In genomic region chr10:122183025-122183424, GRCm38 (mm10) we compare ENCODE assay signal across 9 mouse cellular contexts.
A peak's percentile ranks its signal among the peaks of the same experiment; 100 is the strongest.
DNase-seq lines count a peak whose midpoint lies in the region; ATAC-seq and TF ChIP-seq lines count a peak whose summit lies in the region.
"Had no signal": no experiment of that assay in that cellular context is flagged by ENCODE, and none has a peak within 500 bp of the region (broad histone marks: within the 10 kb centered on the region; RNA-seq: fewer than 3 reads in every experiment).

No protein-coding gene starts in this region.

- H3K36me3 ChIP-seq in embryonic facial prominence, embryonic 11.5 days (replicated peaks; ENCODE audit: control insufficient read depth, insufficient read depth, low read depth, low read length): no peaks in the 10 kb centered on the region
- H3K36me3 ChIP-seq in embryonic facial prominence, embryonic 10.5 days (replicated peaks): no peaks in the 10 kb centered on the region
- H3K36me3 ChIP-seq in midbrain, postnatal 0 days (ENCODE audit: insufficient read depth, low read length): no peaks in the 10 kb centered on the region
- no peaks in the 10 kb centered on the region for H3K36me3 ChIP-seq in midbrain, embryonic 15.5 days (replicated peaks)
- H3K36me3 ChIP-seq: neural tube, embryonic 12.5 days had no signal

- no peak for ATAC-seq in embryonic facial prominence, embryonic 11.5 days (replicated peaks; ENCODE audit: insufficient number of reproducible peaks, low FRiP score, low TSS enrichment, low read depth)
- ATAC-seq in midbrain, postnatal 0 days (ENCODE audit: low FRiP score): no peak
- ATAC-seq in midbrain, embryonic 15.5 days (replicated peaks): no peak
- no peak for ATAC-seq in erythroblast, adult 5-6 weeks (replicated peaks; ENCODE audit: low FRiP score, poor library complexity, severe bottlenecking)

- WGBS in embryonic facial prominence, embryonic 11.5 days: 31% methylated on average over 4 of the region's 4 CpGs
- WGBS in embryonic facial prominence, embryonic 10.5 days: 39% methylated on average over 4 of the region's 4 CpGs
- 35% methylated on average over 4 of the region's 4 CpGs for WGBS in midbrain, postnatal 0 days
- 28% methylated on average over 4 of the region's 4 CpGs for WGBS in midbrain, embryonic 15.5 days

- H3K27me3 ChIP-seq in embryonic facial prominence, embryonic 11.5 days (ENCODE audit: control insufficient read depth, insufficient read depth, low read length): no peaks in the 10 kb centered on the region
- H3K27me3 ChIP-seq in embryonic facial prominence, embryonic 10.5 days (replicated peaks; ENCODE audit: low read depth, poor library complexity, severe bottlenecking): no peaks in the 10 kb centered on the region
- no peaks in the 10 kb centered on the region for H3K27me3 ChIP-seq in midbrain, postnatal 0 days (ENCODE audit: insufficient read depth, low read length)
- H3K27me3 ChIP-seq in midbrain, embryonic 15.5 days (replicated peaks): no peaks in the 10 kb centered on the region
- H3K27me3 ChIP-seq: neural tube, embryonic 12.5 days had no signal

- H3K4me1 ChIP-seq in embryonic facial prominence, embryonic 11.5 days (ENCODE audit: control insufficient read depth, insufficient read depth, low read length): no peaks in the 10 kb centered on the region
- H3K4me1 ChIP-seq in embryonic facial prominence, embryonic 10.5 days: no peaks in the 10 kb centered on the region
- no peaks in the 10 kb centered on the region for H3K4me1 ChIP-seq in midbrain, postnatal 0 days (ENCODE audit: insufficient read depth, low read length)
- no peaks in the 10 kb centered on the region for H3K4me1 ChIP-seq in midbrain, embryonic 15.5 days
- H3K4me1 ChIP-seq: neural tube, embryonic 12.5 days had no signal

- no peak overlapping the region for H3K4me3 ChIP-seq in embryonic facial prominence, embryonic 11.5 days (ENCODE audit: low read depth, low read length)
- H3K4me3 ChIP-seq in embryonic facial prominence, embryonic 10.5 days: no peak overlapping the region
- no peak overlapping the region for H3K4me3 ChIP-seq in midbrain, postnatal 0 days (ENCODE audit: low read depth, low read length)
- H3K4me3 ChIP-seq in midbrain, embryonic 15.5 days: no peak overlapping the region
- H3K4me3 ChIP-seq: neural tube, embryonic 12.5 days had no signal

- H3K4me2 ChIP-seq in embryonic facial prominence, embryonic 11.5 days (ENCODE audit: low read depth, low read length): no peak overlapping the region
- no peak overlapping the region for H3K4me2 ChIP-seq in midbrain, postnatal 0 days (ENCODE audit: low read depth, low read length, poor library complexity, severe bottlenecking)
- no peak overlapping the region for H3K4me2 ChIP-seq in midbrain, embryonic 15.5 days
- H3K4me2 ChIP-seq: neural tube, embryonic 12.5 days had no signal

- H3K9me3 ChIP-seq in embryonic facial prominence, embryonic 11.5 days (replicated peaks; ENCODE audit: control insufficient read depth, low read length): no peaks in the 10 kb centered on the region
- no peaks in the 10 kb centered on the region for H3K9me3 ChIP-seq in embryonic facial prominence, embryonic 10.5 days
- no peaks in the 10 kb centered on the region for H3K9me3 ChIP-seq in midbrain, postnatal 0 days (ENCODE audit: low read length)
- no peaks in the 10 kb centered on the region for H3K9me3 ChIP-seq in midbrain, embryonic 15.5 days
- H3K9me3 ChIP-seq: neural tube, embryonic 12.5 days had no signal

- DNase-seq in embryonic facial prominence, embryonic 11.5 days (ENCODE audit: low spot score): peak; percentile 34
- no peak for DNase-seq in embryonic facial prominence, embryonic 10.5 days (ENCODE audit: low spot score)
- DNase-seq in midbrain, postnatal 0 days (ENCODE audit: low spot score): peak; percentile 68
- peak; percentile 22 for DNase-seq in embryo, embryonic 10.5 days (ENCODE audit: low spot score)
- DNase-seq in layer of hippocampus, adult 9-10 months (ENCODE audit: low spot score): peak; percentile 35
- DNase-seq in spleen, adult 18-20 months: no peak

- H3K9ac ChIP-seq in embryonic facial prominence, embryonic 11.5 days (replicated peaks; ENCODE audit: low read length): no peak overlapping the region
- H3K9ac ChIP-seq in midbrain, postnatal 0 days (replicated peaks; ENCODE audit: low read length, poor library complexity, severe bottlenecking): no peak overlapping the region
- no peak overlapping the region for H3K9ac ChIP-seq in midbrain, embryonic 15.5 days
- H3K9ac ChIP-seq: neural tube, embryonic 12.5 days had no signal

- H3K27ac ChIP-seq in embryonic facial prominence, embryonic 11.5 days (replicated peaks; ENCODE audit: low read depth, low read length): no peak overlapping the region
- no peak overlapping the region for H3K27ac ChIP-seq in embryonic facial prominence, embryonic 10.5 days (replicated peaks)
- no peak overlapping the region for H3K27ac ChIP-seq in midbrain, postnatal 0 days (ENCODE audit: low read depth, low read length)
- no peak overlapping the region for H3K27ac ChIP-seq in midbrain, embryonic 15.5 days
- H3K27ac ChIP-seq: neural tube, embryonic 12.5 days had no signal

- peak; percentile 75 for TF ChIP-seq CTCF in midbrain, postnatal 0 days (IDR thresholded peaks at IDR 0.05)

Comparison
In these comparisons a context has a peak if more than half of its experiments do, and no peak if none do; other contexts are left out.
1. DNase-seq: peak in embryonic facial prominence, embryonic 11.5 days (single experiment), midbrain, postnatal 0 days (single experiment), embryo, embryonic 10.5 days (single experiment) and layer of hippocampus, adult 9-10 months (single experiment); none in embryonic facial prominence, embryonic 10.5 days (single experiment) and spleen, adult 18-20 months (0 of 2).